ENCODE assay signal across 8 mouse cellular contexts in genomic region chr6:72409567-72409966, GRCm38 (mm10). TPM values are rescaled to one million over a fixed set of nuclear protein-coding genes. Genes with fewer than 3 reads are reported as not detected.
DNase-seq lines count a peak whose midpoint lies in the region; ATAC-seq lines count a peak whose summit lies in the region.

No protein-coding gene starts in this region.

- no peak overlapping the region for H3K27ac ChIP-seq in liver, embryonic 12.5 days
- H3K27ac ChIP-seq in liver, embryonic 13.5 days: no peak overlapping the region

- peaks cover 14% of the 10 kb centered on the region for H3K4me1 ChIP-seq in liver, embryonic 12.5 days
- peaks cover 17% of the 10 kb centered on the region for H3K4me1 ChIP-seq in liver, embryonic 13.5 days (replicated peaks)

- no peaks in the 10 kb centered on the region for H3K36me3 ChIP-seq in liver, embryonic 12.5 days
- no peaks in the 10 kb centered on the region for H3K36me3 ChIP-seq in liver, embryonic 13.5 days

- no peak overlapping the region for H3K9ac ChIP-seq in liver, embryonic 12.5 days
- no peak overlapping the region for H3K9ac ChIP-seq in liver, embryonic 13.5 days

- ATAC-seq in liver, embryonic 12.5 days: no peak
- 0 out of 2 replicates have a peak, but pooled peaks have one; percentile 45 for ATAC-seq in erythroblast, adult 5-6 weeks (replicated peaks; ENCODE audit: low FRiP score, poor library complexity, severe bottlenecking)
- ATAC-seq in liver, embryonic 13.5 days (ENCODE audit: low read depth): no peak

- WGBS in liver, embryonic 12.5 days (ENCODE audit: insufficient replicate concordance): 10% methylated on average over 3 of the region's 3 CpGs
- 14% methylated on average over 3 of the region's 3 CpGs for WGBS in liver, embryonic 13.5 days (ENCODE audit: insufficient replicate concordance)

- H3K4me3 ChIP-seq in liver, embryonic 12.5 days: no peak overlapping the region
- H3K4me3 ChIP-seq in liver, embryonic 13.5 days (replicated peaks): no peak overlapping the region

- peak; percentile 49 to 87 for DNase-seq in adrenal gland, adult (ENCODE audit: inconsistent age in 2 of 2, low spot score in 1 of 2)
- DNase-seq in adrenal gland, adult 8-10 months: no peak
- peak; percentile 79 for DNase-seq in liver
- DNase-seq in adrenal gland, postnatal 25 days: peak; percentile 64
- DNase-seq in liver, embryonic 13.5 days: peak; percentile 58
- peak; percentile 54 for DNase-seq in spleen, adult 12 weeks (ENCODE audit: low spot score)

- H3K27me3 ChIP-seq in liver, embryonic 12.5 days (replicated peaks): no peaks in the 10 kb centered on the region
- H3K27me3 ChIP-seq in liver, embryonic 13.5 days: no peaks in the 10 kb centered on the region

- H3K4me2 ChIP-seq in liver, embryonic 12.5 days: no peak overlapping the region
- no peak overlapping the region for H3K4me2 ChIP-seq in liver, embryonic 13.5 days

- no peaks in the 10 kb centered on the region for H3K9me3 ChIP-seq in liver, embryonic 12.5 days (replicated peaks)
- no peaks in the 10 kb centered on the region for H3K9me3 ChIP-seq in liver, embryonic 13.5 days (replicated peaks)

RNA-seq across cellular contexts. Expression of gene Ggcx, which starts 4.5 kb away (rescaled TPM):
- total RNA-seq in adrenal gland, adult 8-10 months (2022): 10 to 100 TPM; 58.6 to 91.3 (median 75.3) TPM
- polyA plus RNA-seq in liver, embryonic 12.5 days (2016; fragmentation: Nextera tagmentation; extraction: Ambion mirVana): 21.8 and 23.0 TPM in 2 replicates
- total RNA-seq in adrenal gland, postnatal 25 days (2021): 52.5 and 56.9 TPM in 2 replicates
- total RNA-seq in erythroblast, adult 5-6 weeks (2015; ENCODE audit: low replicate concordance): 1.3 and 5.0 TPM in 2 replicates
- 0.85 and 2.1 TPM in 2 replicates for total RNA-seq in erythroblast, adult 5-6 weeks (2017; ENCODE audit: low replicate concordance)
- 15.8 and 21.9 TPM in 2 replicates for polyA plus RNA-seq in liver, embryonic 13.5 days (2015; fragmentation: Nextera tagmentation; extraction: Ambion mirVana)

RNA-seq across cellular contexts. Expression of gene Vamp8, which starts 19.1 kb away (rescaled TPM):
- total RNA-seq in adrenal gland, adult 8-10 months (2022): 100 to 1,000 TPM; 142 to 179 (median 157) TPM
- 220 and 223 TPM in 2 replicates for polyA plus RNA-seq in liver, embryonic 12.5 days (2016; fragmentation: Nextera tagmentation; extraction: Ambion mirVana)
- total RNA-seq in adrenal gland, postnatal 25 days (2021): 117 and 154 TPM in 2 replicates
- total RNA-seq in erythroblast, adult 5-6 weeks (2015; ENCODE audit: low replicate concordance): 68.5 and 70.1 TPM in 2 replicates
- 91.4 and 102 TPM in 2 replicates for total RNA-seq in erythroblast, adult 5-6 weeks (2017; ENCODE audit: low replicate concordance)
- polyA plus RNA-seq in liver, embryonic 13.5 days (2015; fragmentation: Nextera tagmentation; extraction: Ambion mirVana): 249 and 260 TPM in 2 replicates

RNA-seq across cellular contexts. Expression of gene Vamp5, which starts 29.3 kb away (rescaled TPM):
- 10 to 100 TPM; 37.2 to 56.4 (median 40.4) TPM for total RNA-seq in adrenal gland, adult 8-10 months (2022)
- 105 and 109 TPM in 2 replicates for polyA plus RNA-seq in liver, embryonic 12.5 days (2016; fragmentation: Nextera tagmentation; extraction: Ambion mirVana)
- 35.2 and 51.8 TPM in 2 replicates for total RNA-seq in adrenal gland, postnatal 25 days (2021)
- total RNA-seq in erythroblast, adult 5-6 weeks (2015; ENCODE audit: low replicate concordance): 55.7 and 57.1 TPM in 2 replicates
- 9.5 and 21.2 TPM in 2 replicates for total RNA-seq in erythroblast, adult 5-6 weeks (2017; ENCODE audit: low replicate concordance)
- polyA plus RNA-seq in liver, embryonic 13.5 days (2015; fragmentation: Nextera tagmentation; extraction: Ambion mirVana): 99.0 and 99.7 TPM in 2 replicates

RNA-seq across cellular contexts. Expression of gene Mat2a, which starts 29.8 kb away (rescaled TPM):
- total RNA-seq in adrenal gland, adult 8-10 months (2022): 100 to 1,000 TPM; 191 to 262 (median 238) TPM
- 318 and 321 TPM in 2 replicates for polyA plus RNA-seq in liver, embryonic 12.5 days (2016; fragmentation: Nextera tagmentation; extraction: Ambion mirVana)
- total RNA-seq in adrenal gland, postnatal 25 days (2021): 199 and 214 TPM in 2 replicates
- 77.8 and 93.8 TPM in 2 replicates for total RNA-seq in erythroblast, adult 5-6 weeks (2015; ENCODE audit: low replicate concordance)
- total RNA-seq in erythroblast, adult 5-6 weeks (2017; ENCODE audit: low replicate concordance): 44.9 and 67.3 TPM in 2 replicates
- 235 and 254 TPM in 2 replicates for polyA plus RNA-seq in liver, embryonic 13.5 days (2015; fragmentation: Nextera tagmentation; extraction: Ambion mirVana)

RNA-seq across cellular contexts. Expression of gene Rnf181, which starts 42.8 kb away (rescaled TPM):
- 100 to 1,000 TPM; 330 to 558 (median 451) TPM for total RNA-seq in adrenal gland, adult 8-10 months (2022)
- 80.0 and 83.0 TPM in 2 replicates for polyA plus RNA-seq in liver, embryonic 12.5 days (2016; fragmentation: Nextera tagmentation; extraction: Ambion mirVana)
- total RNA-seq in adrenal gland, postnatal 25 days (2021): 368 and 473 TPM in 2 replicates
- total RNA-seq in erythroblast, adult 5-6 weeks (2015; ENCODE audit: low replicate concordance): 37.1 and 51.6 TPM in 2 replicates
- 44.0 and 47.3 TPM in 2 replicates for total RNA-seq in erythroblast, adult 5-6 weeks (2017; ENCODE audit: low replicate concordance)
- 76.9 and 82.6 TPM in 2 replicates for polyA plus RNA-seq in liver, embryonic 13.5 days (2015; fragmentation: Nextera tagmentation; extraction: Ambion mirVana)
